Mouse (Mus musculus) right cerebral cortex, postnatal 36 days (tissue): ENCODE data around the gene Rnaseh2a.

Experiments
- DNase-seq, 2 experiments: peaks; one replicate each; pipeline ENCODE4 v3.0.0; 2022; ENCODE audit warnings: low spot score in 2 of 2, mixed read lengths in 1 of 2

The Rnaseh2a gene

DNA sequence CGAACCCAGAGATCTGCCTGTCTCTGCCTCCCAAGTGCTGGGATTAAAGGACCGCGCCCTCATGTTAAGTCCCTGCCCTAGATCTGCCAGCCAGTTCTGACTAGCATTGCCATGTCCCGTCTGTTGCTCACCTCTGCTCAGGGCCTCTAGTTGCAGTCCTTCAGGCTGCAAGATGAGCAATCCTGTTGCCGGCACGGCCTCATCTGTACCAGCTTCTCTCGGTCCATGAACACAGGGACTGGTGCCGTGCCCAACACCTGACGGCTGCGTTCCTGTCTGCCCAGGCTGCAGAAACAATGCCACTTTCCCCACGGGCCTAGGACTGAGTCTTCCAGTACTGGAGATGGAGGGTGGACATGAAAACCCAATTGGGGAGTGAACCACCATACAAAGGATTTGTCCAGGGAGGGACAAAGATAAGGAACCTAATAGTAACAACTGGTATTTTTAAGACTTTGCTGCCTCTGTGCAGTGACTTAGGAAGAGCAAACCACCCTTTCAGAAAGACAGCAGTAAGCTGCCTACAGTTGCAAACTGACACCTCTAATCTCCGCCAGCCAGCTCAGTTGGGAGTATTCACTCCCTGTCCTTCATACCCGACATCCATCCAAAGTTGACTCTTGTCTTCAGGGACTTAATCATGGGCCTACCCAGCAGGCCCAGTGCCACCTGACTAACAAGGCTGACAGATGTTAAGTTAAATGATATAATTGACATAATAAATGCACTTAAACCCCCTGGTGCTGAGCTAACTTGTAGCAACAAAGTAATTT is 1.8 kb downstream of the Rnaseh2a start:
- DNase-seq = no peak

DNA sequence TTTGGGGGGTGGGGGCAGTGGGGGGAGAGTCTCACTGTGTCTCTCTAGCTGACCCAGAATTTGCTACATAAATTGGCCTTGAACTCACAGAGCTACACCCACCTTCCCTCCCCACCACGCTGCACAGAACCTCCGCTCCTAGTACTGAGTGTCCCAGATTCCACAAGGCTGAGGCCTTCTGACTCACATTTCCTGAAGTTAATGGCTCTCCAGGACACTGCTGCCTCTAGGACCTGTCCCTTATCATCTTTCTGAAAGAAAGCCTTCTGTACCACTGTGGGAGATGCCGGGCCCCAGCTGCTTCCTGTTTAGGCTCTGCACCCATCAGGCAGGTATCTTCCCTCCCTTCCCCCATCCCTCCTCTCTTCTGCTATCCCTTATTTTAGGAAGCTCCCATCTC is 3.0 kb downstream of the Rnaseh2a start:
- DNase-seq = no peak

DNA sequence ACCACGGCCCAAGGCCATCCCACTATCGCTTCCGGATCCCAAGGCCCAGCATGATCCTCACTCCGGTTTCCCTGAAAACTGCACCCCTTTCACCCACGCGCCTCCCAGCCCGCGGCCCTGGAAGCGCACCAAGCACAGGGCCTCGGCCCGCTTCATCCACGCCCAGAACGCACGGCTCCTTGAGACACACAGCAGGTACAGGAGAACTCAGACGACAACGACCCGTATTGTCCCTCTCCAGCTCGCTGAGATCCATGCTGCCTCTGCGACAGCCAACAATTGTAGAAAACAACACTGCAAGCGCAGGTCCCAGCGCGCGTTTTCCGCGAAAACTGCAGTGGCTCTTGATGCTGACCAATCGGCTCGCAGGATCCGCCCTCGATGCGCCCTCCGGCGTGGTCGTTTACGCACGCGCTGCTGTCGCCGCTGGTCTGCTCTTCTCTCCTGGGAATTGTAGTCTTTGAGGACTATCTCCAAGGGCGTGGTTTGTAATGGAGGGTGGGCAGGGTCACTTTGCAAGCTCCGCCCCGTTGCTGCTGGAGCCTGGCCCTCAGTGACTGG is 3.8 kb downstream of the Rnaseh2a start:
- DNase-seq = peak; percentile 95 to 96

DNA sequence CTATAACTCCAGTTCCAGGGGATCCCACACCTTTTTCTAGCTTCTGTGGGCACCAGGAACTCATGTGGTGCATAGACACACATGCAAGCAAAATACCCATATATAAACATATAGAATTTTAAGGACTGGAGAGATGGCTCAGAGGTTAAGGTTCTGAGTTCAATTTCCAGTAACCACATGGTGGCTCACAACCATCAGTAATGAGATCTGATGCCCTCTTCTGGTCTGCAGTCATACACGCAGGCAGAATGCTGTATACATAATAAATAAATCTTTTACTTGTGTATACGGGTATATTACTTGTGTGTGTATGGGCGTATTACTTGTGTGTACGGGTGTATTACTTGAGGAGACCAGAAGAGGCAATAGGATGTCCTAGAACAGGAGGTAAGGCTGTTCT is 5.6 kb downstream of the Rnaseh2a start:
- DNase-seq = no peak

DNA sequence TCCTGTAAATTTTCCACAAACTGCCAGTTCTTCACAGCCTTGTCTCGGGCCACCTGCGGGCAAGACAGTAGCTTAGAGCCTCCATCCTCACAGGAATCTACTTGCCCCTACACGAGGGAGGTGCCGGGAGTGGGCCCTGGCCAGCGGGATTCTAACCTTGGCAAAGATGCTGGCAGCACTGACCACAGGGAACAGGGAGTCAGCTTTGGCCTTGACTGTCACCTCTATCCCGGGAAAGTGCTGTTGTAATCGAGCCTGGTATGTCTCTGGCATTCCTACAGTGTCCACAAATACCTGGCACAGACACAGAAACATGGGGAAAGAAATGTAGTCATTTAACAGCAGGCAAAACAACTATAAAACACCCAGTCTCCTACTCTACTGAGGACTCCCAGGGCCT is 9.8 kb downstream of the Rnaseh2a start:
- DNase-seq = no peak

DNA sequence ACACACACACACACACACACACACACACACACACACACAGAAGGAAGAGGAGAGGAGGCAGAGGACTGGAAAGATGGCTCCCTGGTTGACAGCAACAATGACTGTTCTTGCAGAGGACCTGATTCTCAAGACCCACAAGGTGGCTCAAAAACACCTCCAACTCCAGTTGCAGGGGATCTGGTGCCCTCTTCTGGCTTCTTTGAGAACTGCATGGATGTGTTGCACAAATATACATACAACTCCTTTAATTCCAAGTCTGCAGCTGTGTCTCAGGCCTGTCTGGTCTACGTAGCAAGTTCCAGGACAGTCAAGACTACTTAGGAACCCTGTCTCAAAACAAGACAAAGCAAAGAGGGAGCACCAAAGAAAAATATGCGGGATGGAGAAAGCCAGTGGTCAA is 12.8 kb downstream of the Rnaseh2a start:
- peak in 1 of 2 experiments; percentile 58 for DNase-seq

DNA sequence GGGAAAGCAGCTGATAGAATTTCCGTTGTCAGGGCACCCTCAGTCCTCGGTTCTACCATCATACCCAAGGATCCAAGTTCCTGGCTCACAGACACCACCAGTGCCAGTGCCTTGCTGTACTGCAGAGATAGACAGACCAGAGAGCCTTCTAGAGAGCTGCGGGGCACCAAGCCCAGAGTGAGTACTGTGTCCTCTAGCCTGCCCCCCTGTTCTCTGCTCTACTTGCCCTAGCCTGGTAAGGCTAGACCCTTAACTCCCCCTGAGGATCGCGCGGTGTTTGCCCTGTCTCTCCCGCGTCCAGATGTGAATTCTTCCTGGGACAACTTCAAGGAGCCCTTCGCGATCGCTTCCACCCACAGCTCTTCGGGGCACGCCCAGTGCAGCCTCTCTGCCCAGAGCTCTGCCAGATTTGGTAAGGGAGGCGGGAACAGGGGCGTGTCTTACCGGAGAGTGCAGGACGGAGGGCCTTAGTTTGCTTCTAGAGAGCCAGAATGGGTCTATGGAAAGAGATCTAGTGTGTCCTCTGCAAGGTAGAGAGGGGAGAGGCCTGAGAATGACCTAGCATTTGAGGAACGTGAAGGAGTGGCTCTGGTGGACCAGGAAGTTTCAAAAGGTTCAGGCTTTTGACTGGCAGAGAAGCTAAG is 16.8 kb downstream of the Rnaseh2a start:
- no peak for DNase-seq

DNA sequence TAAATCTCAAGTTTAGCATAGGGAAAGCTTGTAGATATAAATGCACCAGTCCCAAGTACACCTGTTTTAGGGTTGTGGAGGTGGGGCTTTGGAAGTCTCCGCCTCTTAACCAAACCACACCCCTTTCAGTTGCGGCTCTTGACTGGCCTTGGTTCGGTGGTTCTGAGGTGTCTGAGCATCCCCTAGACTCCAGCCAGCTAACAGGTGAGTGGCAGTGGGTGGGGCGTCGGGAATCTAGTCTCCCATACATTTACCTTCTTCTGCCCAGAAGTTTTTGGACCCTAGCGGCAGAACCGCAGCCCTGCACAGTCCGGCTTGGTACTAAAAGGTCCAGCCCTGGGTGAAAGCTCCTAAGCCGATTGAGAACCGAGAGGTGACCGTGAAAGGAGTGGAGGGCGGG is 19.8 kb downstream of the Rnaseh2a start:
- no peak for DNase-seq

DNA sequence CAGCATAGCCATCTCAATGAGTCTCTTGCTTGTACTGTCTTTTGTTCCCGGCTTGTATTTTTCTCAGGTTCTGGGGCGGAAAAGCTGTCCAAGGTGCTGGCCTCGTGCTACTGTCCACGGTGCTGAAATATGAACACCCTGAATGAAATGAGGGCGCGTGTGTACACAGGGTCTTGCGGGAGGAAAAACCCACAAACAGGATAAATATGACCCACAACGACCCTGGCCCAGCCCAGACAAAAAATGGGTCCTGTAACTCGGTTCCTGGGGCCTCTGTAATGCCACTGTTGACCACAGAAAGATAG is 22.4 kb downstream of the Rnaseh2a start:
- DNase-seq = no peak

DNA sequence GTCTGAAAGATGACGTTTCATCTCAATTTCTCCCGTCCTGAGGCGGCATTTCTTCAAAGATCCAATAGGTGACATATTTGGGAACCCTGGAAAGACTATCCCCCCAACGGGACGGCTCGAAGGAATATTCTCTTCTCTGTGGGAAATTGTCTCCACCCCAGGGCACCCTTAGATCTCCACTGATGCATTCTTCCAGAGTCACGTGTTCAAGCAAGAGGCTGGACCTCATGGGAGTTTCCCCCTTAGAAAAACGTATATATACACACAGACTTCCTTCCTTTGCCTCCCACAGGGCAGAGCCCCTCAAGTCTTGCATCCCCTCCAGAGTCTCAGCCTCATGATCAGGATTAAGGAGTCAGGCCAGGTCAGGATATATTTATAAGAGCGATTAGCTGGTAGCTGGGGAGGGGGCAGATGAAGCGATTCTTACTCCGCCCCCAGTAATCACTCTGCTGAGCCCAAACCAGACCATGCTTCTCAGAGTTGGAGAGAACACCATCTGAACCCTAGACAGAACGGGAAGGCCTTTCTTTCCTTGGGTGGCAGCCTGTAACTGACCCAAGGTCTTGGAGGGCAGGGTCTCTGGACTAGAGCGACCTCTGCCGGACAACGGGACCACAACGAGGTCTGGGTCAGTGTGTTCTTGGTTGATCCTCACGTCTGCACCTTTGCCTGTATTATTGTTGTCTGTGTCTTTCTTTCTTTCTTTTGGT is 22.9 kb downstream of the Rnaseh2a start, which contains the start of gene Rtbdn:
TSS of gene Rtbdn (plus strand) at position 464 of the 713 bp plus-strand sequence.
- no peak for DNase-seq

DNA sequence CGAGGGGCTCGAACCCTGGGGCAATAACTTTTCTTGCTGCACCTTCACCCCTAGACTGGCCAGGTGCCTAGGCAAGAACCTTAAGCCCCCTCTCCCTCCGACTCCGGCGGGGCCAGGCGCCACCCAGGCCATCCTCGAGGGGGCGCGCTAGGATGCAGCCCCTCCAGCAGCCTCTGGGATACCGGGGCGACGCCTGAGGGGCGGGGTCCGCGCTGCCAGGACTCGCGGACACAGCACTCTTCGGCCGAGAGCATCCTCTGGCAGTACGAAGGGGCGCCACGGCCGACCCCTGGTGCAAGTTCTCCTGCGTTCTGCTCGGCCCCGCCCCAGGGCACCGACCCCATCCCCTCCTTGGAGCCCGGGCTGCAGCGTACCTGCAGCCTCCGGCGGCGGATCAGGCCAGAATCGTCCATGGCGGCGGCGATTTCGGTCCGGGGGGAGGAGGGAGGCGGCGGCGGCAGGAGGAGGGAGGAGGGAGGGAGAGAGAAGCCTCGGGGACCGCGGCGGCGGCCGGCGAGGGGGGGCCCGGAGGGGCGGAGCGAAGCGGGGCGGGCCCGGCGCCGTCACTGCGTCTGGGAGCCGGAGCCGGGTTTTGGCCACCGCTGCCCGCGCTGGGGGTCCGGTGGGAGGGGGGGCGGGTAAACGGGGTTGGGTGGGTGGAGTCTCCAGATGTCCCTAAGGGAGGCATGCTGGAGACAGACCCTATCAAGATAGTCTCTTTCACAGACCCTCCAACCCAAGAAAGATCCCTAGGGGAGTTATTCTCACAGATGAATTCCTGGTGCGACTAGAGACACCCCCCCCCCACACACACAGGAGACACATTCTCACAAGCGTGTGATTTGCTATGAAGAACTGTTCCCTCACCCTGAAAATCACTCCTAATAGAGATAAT is 23.7 kb downstream of the Rnaseh2a start:
- no peak for DNase-seq

DNA sequence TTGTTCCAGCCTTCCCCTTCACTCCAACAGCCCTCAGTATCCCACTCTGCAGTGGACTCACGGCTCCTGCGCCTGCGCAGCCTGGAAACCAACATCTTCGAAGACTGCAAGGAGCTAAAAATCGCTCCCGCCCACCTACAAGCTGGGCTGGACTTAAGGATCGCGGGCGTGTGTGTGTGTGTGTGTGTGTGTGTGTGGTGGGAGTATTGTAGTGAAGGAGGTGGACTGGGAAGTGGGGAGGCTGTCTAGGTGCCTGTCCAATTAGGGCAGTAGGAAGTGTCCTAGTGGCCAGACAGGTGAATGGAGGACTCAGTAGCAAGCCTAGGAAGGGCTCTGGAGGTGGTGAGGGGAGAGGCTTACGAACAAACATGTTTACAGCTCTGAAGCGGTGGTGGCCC is 24.3 kb downstream of the Rnaseh2a start:
- peak; percentile 83 to 85 for DNase-seq

DNA sequence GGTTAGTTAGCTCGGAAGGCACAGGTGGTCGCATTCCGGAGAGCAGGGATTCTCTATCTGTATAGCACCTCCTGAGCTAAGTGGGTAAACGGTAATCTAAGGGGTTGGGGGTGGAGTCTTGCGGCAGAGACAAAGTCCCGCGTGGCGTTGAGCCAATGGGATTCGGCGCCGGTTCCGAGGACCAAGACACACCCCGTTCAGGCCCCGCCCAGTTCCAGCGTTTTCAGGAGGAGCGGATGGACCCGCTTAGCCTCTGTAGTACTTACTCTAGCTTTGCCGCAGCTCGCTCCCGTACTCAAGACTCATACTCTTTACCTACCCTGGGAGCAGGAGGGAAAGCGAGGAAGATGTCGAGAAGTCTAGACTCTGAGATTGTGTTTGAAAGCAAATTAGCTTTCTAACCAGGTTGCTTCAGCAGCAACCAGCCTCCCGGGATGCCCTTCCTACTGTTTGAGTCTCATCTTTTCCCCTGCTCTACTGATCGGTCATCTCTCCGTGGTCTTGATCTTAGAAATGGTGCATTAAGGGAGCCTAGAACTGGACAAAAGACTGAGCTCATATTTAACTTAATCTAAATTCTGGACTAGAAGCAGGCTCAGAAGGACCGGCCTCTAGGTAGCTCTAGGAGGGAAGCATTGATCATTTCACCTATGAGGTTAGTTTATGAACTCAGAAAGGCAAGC is 24.9 kb downstream of the Rnaseh2a start:
- DNase-seq = peak in 1 of 2 experiments; percentile 66

DNA sequence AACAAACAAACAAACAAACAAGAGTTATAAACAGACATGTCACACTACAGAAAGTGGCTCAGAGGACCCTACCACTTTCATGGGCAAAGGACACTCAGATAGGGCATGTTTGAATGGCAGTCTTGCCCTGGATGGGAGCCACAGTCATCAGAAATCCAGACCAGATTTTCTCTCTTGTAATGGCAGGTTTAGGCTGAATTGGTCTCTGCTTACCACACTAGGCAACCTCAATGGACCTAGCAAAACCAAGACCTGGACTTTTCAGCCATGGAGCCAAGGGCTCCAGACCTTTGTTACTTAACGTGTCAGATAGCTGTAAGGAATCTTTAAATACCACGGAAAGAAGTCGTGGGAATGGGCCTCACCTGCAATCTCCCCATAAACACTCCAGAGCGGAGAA is 25.9 kb downstream of the Rnaseh2a start:
- no peak for DNase-seq

DNA sequence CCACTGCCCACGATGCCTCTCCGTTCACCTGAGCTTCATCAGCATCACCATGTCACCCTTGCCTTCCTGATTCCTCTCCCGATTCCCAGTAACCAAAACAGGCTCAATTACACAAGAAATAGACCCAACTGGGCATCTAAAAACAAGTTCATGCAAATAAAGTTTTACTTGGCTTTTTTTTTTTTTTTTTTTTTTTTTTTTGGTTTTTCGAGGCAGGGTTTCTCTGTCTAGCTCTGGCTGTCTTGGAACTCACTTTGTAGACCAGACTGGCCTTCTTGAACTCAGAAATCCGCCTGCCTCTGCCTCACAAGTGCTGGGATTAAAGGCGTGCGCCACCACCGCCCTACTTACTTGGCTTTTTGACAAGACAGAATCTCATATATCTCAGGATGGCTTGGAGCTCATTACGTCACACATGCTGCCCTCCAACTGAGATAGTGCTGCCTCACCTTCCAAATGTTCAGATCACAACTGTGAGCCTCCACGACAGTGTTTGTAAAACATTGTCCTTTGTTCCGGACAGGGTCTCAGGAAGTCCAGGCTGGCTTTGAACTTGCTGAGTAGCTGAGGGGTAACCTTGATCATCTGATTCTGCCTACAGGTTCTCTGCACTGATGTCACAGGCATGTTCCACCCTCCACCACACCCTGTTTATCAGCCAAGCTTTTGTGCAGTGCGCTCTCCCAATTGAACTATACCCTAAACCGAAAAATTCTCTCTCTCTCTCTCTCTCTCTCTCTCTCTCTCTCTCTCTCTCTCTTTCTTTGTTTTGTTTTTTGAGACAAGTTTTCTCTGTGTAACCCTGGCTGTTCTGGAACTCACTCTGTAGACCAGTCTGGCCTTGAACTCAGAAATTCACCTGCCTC is 31.7 kb downstream of the Rnaseh2a start:
- no peak for DNase-seq

DNA sequence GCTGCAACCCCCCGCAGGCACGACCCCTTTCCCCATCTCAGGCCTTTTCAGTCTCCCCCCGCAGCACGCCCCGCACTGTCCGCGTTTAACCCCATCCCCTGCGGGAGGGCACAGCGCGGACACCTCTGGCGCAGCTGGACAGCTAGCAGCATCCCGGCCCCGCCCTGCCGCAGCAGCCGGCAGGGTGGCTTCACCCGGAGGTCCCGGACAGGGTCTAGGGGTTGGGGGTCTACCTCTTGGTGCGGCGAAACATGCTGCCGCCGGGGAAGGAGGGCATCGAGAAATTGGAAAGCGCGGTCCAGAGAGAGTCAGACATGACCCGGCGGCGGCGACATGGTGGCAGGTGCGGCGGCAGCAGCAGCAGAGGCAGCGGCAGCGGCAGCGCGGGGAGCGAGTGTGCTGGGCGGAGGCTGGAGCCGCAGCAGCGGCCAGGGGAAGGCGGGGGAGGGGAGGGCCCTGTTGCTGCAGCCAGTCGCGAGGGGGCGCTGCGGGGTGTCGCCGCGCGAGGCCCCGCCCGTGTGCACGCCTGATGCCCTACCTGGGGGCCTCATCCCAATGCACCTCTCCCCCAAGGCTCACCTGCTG is 32.5 kb downstream of the Rnaseh2a start, which contains the start of gene Mast1:
TSS of gene Mast1 (minus strand) at position 398 of the 585 bp plus-strand sequence.
- peak; percentile 57 to 58 for DNase-seq

DNA sequence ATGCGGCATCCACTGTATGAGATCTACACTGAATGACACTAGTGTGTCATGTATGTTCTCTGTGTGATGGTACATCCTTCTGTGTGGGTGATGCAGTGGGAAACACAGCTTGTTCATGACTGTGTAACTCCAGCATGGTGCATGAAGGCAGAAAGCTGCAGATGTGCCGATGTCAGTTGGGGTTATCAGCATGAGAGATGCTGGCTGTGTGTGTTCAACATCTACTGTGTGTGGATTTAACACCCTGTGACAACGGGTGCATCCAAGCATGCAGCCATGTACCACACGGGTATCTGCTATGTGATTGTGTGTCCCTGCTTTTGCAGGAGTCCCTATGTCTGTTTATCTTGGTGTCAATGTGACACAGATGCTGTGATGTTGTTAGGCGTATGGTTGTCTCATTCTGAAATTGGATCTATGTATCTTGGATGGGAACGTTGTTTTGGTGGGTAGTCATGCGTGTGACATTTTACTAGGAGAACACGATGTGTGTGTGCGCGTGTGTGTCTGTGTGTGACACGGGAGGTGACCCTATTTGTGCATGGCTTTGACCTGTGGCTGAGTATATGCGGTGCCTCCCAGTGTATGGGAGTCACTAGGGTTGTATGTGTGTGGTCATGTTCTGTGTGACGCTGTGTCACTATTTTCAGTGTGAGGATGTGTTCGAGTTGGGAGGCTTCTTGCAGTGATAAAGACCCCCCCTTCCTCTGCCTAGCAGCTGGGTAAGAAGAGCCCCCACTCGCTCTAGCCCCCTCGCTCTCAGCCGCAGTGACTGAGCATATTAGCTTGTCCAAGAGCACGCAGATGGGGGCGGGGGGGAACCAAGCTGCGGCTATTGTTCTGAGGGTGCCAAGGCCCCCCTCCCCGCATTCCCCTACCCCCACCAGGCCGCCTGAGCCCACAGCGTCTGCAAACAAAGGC is 33.3 kb downstream of the Rnaseh2a start:
- DNase-seq = no peak

DNA sequence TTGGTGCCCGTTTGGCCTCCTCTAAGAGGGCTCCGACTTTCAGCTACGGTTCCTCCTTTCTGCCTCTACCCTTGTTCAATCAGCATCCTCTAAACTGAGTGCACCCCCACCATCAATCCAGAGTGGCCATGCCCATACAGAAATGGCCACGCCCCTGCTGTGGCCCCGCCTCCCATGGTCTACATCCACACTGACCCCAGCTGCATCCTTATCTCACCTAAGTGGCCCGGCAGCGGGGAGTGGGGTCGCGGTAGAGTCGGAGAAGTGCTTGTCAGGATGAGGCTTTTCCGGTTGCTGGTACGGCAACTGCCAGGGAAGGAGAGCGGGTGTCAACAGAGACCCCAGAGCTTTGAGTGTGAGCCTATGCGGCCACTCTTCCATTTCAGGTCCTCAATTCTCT is 34.1 kb downstream of the Rnaseh2a start:
- DNase-seq = no peak
